Mouse (Mus musculus): ENCODE measurements around the gene Mical2. TPM values are rescaled to one million over a fixed set of nuclear protein-coding genes. Genes with fewer than 3 reads are reported as not detected.

The Mical2 gene
- polyA plus RNA-seq, 1 experiment: not detected

DNA sequence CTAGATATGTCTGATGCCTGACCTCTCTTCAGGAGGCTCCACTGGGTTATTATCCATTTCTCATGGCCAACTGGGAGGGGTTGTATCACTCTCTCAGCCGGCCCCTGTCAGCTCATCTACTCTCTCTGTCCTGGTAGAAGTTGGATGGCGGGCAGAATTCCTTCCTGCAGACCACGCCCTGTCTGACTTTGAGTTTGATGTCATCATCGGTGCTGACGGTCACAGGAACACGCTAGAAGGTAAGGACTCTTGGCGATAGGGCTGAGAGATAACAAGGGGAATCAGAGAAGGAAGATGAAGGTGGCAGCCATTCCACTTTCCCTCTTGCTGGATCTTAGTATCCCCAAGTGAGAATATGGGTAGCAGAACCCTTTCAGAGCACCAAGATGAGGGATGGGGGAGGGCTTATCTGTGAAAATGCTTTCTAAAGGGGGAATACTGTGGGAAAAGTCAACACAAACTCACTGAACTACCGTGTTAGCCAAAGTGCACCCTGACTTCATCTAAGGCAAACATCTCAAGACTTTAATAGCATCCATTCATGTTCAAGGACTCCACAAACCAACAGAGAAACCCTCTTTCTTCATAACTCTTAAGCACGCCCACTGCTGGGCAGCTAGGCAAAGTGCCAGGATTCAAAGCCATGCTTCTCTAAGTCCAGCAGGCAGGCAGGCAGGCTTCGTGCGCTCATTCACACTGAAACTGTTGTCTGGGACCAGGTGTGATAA is 83.8 kb downstream of the Mical2 start:
- H3K4me1 ChIP-seq (ENCODE audit: control insufficient read depth): no peaks in the 10 kb centered on the region
- no peak for TF ChIP-seq TAL1 (IDR thresholded peaks at IDR 0.05; ENCODE audit: low read length)
- TF ChIP-seq GATA1 (IDR thresholded peaks at IDR 0.05; ENCODE audit: low read length): no peak
- no peaks in the 10 kb centered on the region for H3K9me3 ChIP-seq (ENCODE audit: control insufficient read depth, low read length)
- H3K4me3 ChIP-seq (replicated peaks): no peak overlapping the region
- H3K36me3 ChIP-seq (ENCODE audit: control insufficient read depth): no peaks in the 10 kb centered on the region
- H3K27me3 ChIP-seq (ENCODE audit: control insufficient read depth): no peaks in the 10 kb centered on the region

DNA sequence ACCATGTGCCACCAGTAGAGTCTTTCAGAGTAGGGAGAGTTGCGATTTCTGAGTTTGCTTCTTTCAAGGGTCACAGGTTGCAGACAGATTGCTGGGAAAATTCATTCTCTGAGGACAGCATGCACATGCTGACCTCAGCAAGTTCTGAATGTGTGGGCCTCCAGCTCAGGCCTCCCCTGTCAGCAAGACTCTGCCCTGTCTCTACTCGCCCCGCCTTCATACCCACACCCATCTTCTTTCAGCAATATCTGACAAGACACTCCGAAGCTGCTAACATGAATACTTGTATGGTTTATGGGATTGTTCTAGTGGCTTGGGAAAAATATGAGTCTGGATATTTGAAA is 84.3 kb downstream of the Mical2 start:
- no peaks in the 10 kb centered on the region for H3K27me3 ChIP-seq (ENCODE audit: control insufficient read depth)
- H3K36me3 ChIP-seq (ENCODE audit: control insufficient read depth): no peaks in the 10 kb centered on the region
- H3K4me3 ChIP-seq (replicated peaks): no peak overlapping the region
- H3K4me1 ChIP-seq (ENCODE audit: control insufficient read depth): no peaks in the 10 kb centered on the region
- no peaks in the 10 kb centered on the region for H3K9me3 ChIP-seq (ENCODE audit: control insufficient read depth, low read length)
- TF ChIP-seq TAL1 (IDR thresholded peaks at IDR 0.05; ENCODE audit: low read length): no peak
- TF ChIP-seq GATA1 (IDR thresholded peaks at IDR 0.05; ENCODE audit: low read length): no peak

DNA sequence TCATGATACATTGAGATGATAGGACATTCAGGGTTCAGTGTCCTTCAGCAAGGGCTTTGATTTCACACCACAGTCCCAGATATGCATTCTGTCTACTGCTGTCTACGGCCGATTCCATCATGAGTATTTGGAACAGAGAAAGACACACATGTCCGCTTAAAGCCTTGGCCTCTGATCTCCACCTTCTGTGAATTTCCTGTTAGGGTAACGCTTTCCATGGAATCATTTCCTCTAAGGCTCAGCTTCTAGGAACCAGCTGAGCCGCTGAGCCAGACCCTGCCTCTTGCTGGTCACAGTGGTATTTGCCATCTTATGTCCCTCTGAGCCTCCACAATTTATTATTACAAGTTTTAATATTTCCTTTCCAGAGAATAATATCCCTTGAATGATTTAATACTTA is 87.6 kb downstream of the Mical2 start:
- Histone ChIP-seq H3K27me3 (ENCODE audit: control insufficient read depth) (no peaks in the 10 kb centered on the region), H3K9me3 (ENCODE audit: control insufficient read depth, low read length) (no peaks in the 10 kb centered on the region), H3K4me1 (ENCODE audit: control insufficient read depth) (no peaks in the 10 kb centered on the region), H3K36me3 (ENCODE audit: control insufficient read depth) (no peaks in the 10 kb centered on the region), H3K4me3 (replicated peaks) (no peak overlapping the region)
- TF ChIP-seq TAL1 (IDR thresholded peaks at IDR 0.05; ENCODE audit: low read length): no peak
- no peak for TF ChIP-seq GATA1 (IDR thresholded peaks at IDR 0.05; ENCODE audit: low read length)

DNA sequence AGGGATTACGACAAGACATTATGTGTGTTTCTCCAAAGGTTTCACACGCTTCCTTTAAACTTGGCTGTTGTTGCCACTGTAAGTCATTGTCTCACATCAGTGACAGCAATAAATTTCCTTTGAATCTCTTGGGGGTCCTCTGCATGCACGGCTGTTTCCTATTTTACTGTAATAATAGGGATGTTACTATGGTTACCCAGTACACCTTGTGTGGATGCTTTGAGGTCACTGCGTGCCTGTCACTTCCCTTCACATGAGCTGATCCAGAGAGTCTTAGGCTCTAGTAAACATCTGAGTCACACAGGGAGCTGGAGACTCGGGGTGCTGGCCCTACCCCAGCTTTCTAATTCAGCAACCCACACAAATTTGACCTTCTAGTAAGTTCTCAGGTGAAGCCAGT is 88.0 kb downstream of the Mical2 start:
- Histone ChIP-seq H3K27me3 (ENCODE audit: control insufficient read depth) (no peaks in the 10 kb centered on the region), H3K4me1 (ENCODE audit: control insufficient read depth) (no peaks in the 10 kb centered on the region), H3K36me3 (ENCODE audit: control insufficient read depth) (no peaks in the 10 kb centered on the region), H3K9me3 (ENCODE audit: control insufficient read depth, low read length) (no peaks in the 10 kb centered on the region), H3K4me3 (replicated peaks) (no peak overlapping the region)
- TF ChIP-seq TAL1 (IDR thresholded peaks at IDR 0.05; ENCODE audit: low read length) (no peak), GATA1 (IDR thresholded peaks at IDR 0.05; ENCODE audit: low read length) (no peak)

DNA sequence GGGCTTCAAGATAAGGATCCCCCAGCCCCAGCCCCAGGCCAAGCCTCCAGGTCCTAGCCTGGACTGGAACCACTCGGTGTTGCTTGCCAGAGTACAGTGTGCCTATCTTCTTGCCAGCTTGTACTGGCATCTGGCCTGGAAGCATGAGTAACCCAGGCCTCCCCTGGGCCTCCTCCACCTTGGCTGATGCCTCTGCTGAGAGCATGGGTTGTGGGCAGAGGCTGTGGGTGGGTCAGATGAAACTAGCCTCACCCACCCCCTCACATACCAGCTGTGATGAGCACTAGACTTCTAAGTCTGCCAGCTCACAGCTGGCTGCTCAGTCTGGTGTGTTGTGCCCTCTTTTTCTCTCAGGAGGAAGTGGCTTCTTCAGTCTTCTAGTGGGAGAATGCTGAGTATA is 90.6 kb downstream of the Mical2 start:
- Histone ChIP-seq H3K4me1 (ENCODE audit: control insufficient read depth) (no peaks in the 10 kb centered on the region), H3K36me3 (ENCODE audit: control insufficient read depth) (no peaks in the 10 kb centered on the region), H3K27me3 (ENCODE audit: control insufficient read depth) (no peaks in the 10 kb centered on the region), H3K4me3 (replicated peaks) (no peak overlapping the region), H3K9me3 (ENCODE audit: control insufficient read depth, low read length) (no peaks in the 10 kb centered on the region)
- no peak for TF ChIP-seq GATA1 (IDR thresholded peaks at IDR 0.05; ENCODE audit: low read length)
- no peak for TF ChIP-seq TAL1 (IDR thresholded peaks at IDR 0.05; ENCODE audit: low read length)

DNA sequence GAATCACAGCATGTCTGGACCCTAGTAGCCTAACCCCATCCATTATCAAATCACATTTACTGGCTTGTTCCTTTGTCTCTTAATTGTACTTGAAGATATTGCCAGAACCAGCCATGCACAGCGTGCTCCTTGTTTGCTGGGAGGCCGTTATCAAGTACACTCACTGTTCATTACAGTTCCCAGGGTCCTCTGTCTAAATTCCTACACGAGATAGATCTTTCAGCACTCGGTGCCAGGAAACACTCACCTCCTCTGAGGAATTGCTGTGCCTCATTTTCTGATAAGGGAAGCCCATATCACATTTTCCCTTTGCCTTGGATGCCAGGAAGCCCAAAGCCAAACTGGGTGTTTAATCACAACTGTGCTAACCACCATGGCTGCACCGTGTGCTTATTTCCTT is 91.8 kb downstream of the Mical2 start:
- TF ChIP-seq TAL1 (IDR thresholded peaks at IDR 0.05; ENCODE audit: low read length) (no peak), GATA1 (IDR thresholded peaks at IDR 0.05; ENCODE audit: low read length) (no peak)
- Histone ChIP-seq H3K36me3 (ENCODE audit: control insufficient read depth) (no peaks in the 10 kb centered on the region), H3K9me3 (ENCODE audit: control insufficient read depth, low read length) (no peaks in the 10 kb centered on the region), H3K4me3 (replicated peaks) (no peak overlapping the region), H3K27me3 (ENCODE audit: control insufficient read depth) (no peaks in the 10 kb centered on the region), H3K4me1 (ENCODE audit: control insufficient read depth) (no peaks in the 10 kb centered on the region)

DNA sequence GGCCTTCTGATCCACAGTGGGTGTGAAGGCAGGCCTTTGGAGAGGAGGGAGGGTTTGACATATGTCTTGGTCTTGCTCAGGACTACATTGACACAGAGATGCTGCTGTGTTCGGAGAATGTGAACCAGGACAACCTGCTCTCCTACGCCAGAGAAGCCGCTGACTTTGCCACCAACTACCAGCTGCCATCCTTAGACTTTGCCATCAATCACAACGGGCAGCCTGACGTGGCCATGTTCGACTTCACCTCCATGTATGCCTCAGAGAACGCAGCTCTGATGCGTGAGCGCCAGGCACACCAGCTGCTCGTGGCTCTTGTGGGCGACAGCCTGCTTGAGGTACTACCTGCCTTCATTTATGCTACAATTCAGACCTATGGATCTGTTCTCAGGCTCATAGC is 92.7 kb downstream of the Mical2 start:
- TF ChIP-seq GATA1 (IDR thresholded peaks at IDR 0.05; ENCODE audit: low read length) (no peak), TAL1 (IDR thresholded peaks at IDR 0.05; ENCODE audit: low read length) (no peak)
- Histone ChIP-seq H3K4me3 (replicated peaks) (no peak overlapping the region), H3K4me1 (ENCODE audit: control insufficient read depth) (no peaks in the 10 kb centered on the region), H3K9me3 (ENCODE audit: control insufficient read depth, low read length) (no peaks in the 10 kb centered on the region), H3K27me3 (ENCODE audit: control insufficient read depth) (no peaks in the 10 kb centered on the region), H3K36me3 (ENCODE audit: control insufficient read depth) (no peaks in the 10 kb centered on the region)

DNA sequence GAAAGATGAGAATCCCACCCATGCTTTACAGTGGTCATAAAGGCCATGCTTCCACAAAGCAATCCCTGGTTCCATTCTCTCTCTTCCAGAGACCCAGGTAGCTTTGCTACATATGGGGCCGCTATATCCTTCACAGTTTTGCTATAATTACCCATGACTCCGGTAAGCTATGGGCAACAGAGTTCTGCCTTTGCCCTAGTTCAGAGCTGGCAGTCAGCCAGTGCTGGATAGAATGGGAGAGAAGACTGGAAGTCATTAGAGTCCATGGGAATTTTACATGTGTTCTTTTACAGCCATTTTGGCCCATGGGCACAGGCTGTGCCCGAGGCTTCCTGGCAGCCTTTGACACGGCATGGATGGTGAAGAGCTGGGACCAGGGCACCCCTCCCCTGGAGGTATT is 93.8 kb downstream of the Mical2 start:
- Histone ChIP-seq H3K9me3 (ENCODE audit: control insufficient read depth, low read length) (no peaks in the 10 kb centered on the region), H3K4me3 (replicated peaks) (no peak overlapping the region), H3K4me1 (ENCODE audit: control insufficient read depth) (no peaks in the 10 kb centered on the region), H3K36me3 (ENCODE audit: control insufficient read depth) (no peaks in the 10 kb centered on the region; the same call in 1 of the 2 replicates), H3K27me3 (ENCODE audit: control insufficient read depth) (no peaks in the 10 kb centered on the region)
- TF ChIP-seq TAL1 (IDR thresholded peaks at IDR 0.05; ENCODE audit: low read length) (no peak), GATA1 (IDR thresholded peaks at IDR 0.05; ENCODE audit: low read length) (no peak)

DNA sequence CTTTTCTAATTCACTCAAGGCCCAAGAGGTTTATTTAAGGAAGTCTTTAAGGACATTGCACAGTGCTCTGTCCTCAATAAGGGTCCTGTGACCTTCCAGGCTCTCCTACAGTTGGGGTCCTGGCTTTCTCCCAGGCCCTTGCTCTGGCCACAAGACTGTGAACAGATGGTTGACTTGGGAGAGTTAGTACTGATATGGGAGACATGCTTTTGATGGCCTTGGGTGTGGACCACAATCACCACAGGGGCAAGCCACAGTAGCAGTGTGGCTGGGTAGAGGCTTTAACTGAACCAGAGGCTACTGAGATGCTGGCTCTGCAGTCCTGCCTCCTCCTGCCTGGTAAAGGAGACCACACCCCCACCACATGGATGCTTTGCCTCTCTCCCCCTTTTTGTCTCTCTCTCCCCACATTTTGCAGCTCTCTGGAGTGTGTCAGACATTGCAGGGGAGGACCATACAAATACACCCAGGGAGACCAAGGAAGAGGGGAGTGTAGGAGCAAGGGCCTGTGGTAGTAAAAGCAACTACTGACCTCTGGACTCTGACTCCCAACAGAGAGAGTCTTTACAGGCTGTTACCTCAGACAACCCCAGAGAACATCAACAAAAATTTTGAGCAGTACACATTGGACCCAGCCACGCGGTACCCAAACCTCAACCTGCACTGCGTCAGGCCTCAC is 94.5 kb downstream of the Mical2 start:
- no peaks in the 10 kb centered on the region; the same call in 1 of the 2 replicates for H3K36me3 ChIP-seq (ENCODE audit: control insufficient read depth)
- TF ChIP-seq TAL1 (IDR thresholded peaks at IDR 0.05; ENCODE audit: low read length) (no peak), GATA1 (IDR thresholded peaks at IDR 0.05; ENCODE audit: low read length) (no peak)
- H3K27me3 ChIP-seq (ENCODE audit: control insufficient read depth): no peaks in the 10 kb centered on the region
- no peaks in the 10 kb centered on the region for H3K4me1 ChIP-seq (ENCODE audit: control insufficient read depth)
- no peak overlapping the region for H3K4me3 ChIP-seq (replicated peaks)
- H3K9me3 ChIP-seq (ENCODE audit: control insufficient read depth, low read length): no peaks in the 10 kb centered on the region

All from erythroblast, embryonic 14.5 days (primary cell).